Mouse (Mus musculus) kidney, adult 2 months (tissue): ENCODE measurements at regions not wholly inside any gene's neighbourhood (a gene's known extent, or its start where the extent isn't known, plus 50 kb on each side); places are given as distances from the start of the nearest gene placed in this dataset.

Source experiments
- CTCF ChIP-seq: fragments of 200-500 bp; conservative IDR thresholded peaks from 2 replicates; pipeline ENCODE4 v1.5.1; 2011; ENCODE audit warnings: low read depth, mild to moderate bottlenecking, control low read depth, low read length, moderate library complexity, mixed read lengths; ENCODE audit not compliant: insufficient read depth, insufficient read length
- POLR2A ChIP-seq: fragments of 200-500 bp; IDR thresholded peaks from one replicate; pipeline ENCODE4 v1.6.1; 2011; ENCODE audit warnings: low read depth, low read length, control low read depth

DNA sequence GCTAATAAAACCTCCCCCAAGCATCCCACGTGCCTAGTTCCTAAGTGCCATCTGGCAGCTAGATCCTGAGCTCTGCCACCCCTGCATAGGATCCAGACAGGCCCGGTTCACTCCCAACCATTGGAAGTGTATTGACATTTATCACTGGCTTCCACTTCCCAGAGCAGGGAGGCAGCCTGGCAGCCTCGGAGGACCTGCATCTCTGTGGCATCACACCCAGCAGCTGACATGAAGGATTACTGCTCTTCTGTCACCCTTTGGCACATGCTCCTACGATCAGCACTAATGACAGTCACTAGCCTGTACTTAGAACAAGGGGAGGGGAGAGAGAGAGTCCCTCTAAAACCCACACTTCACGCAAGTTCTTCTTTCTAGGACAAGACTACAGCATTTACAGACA, 152.7 kb downstream of the Kdr start:
- TF ChIP-seq POLR2A (no peak), CTCF (no peak)
